In the genomic region with DNA sequence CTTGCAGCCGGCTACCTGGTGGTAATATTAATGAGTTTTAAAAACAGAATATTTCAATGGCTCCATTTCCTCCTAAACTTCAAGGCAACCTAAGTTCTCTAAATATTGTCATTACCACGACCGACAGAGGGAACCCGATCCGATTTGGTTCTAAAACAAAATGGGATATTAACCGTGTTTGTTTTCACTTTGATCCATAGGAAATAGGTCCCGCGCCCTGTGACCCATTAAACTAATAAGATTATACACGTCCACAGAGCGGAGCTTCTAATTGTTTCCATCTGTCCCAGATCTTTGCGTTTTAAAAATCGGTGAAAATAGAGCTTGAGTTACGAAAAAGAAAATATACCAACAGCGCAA, we compare ENCODE assay signal across 10 mouse cellular contexts.
DNase-seq lines count a peak whose midpoint lies in the region; ATAC-seq and TF ChIP-seq lines count a peak whose summit lies in the region.
"Had no signal": no experiment of that assay in that cellular context is flagged by ENCODE, and none has a peak within 500 bp of the region (broad histone marks: within the 10 kb centered on the region; RNA-seq: fewer than 3 reads in every experiment).

No protein-coding gene starts in this region.

- no peak; a peak in 1 of 4 replicates for TF ChIP-seq CTCF in CH12.LX (conservative IDR thresholded peaks at IDR 0.05 in 1 of 2, IDR thresholded peaks at IDR 0.05 in 1 of 2; ENCODE audit: low read depth in 2 of 2, low read length in 2 of 2)

- H3K9me3 ChIP-seq in heart, embryonic 12.5 days (replicated peaks) = no peaks in the 10 kb centered on the region
- no peaks in the 10 kb centered on the region for H3K9me3 ChIP-seq in CH12.LX (replicated peaks; ENCODE audit: low read length)
- no peaks in the 10 kb centered on the region for H3K9me3 ChIP-seq in forebrain, embryonic 13.5 days (replicated peaks)
- H3K9me3 ChIP-seq in limb, embryonic 15.5 days = no peaks in the 10 kb centered on the region

- H3K4me2 ChIP-seq in heart, embryonic 12.5 days = peak overlapping the region; percentile 75
- H3K4me2 ChIP-seq in CH12.LX (ENCODE audit: insufficient read depth, low read depth, poor library complexity, severe bottlenecking) = peak overlapping the region; percentile 40; the same call in 1 of the 2 replicates
- H3K4me2 ChIP-seq in forebrain, embryonic 13.5 days = peak overlapping the region; percentile 49
- peak overlapping the region; percentile 59 for H3K4me2 ChIP-seq in limb, embryonic 15.5 days

- H3K4me3 ChIP-seq in heart, embryonic 12.5 days = peak overlapping the region; percentile 50
- peak overlapping the region; percentile 49 to 67 (median 56) for H3K4me3 ChIP-seq in CH12.LX (replicated peaks in 1 of 3; ENCODE audit: low read depth in 2 of 3, low read length in 2 of 3, poor library complexity in 1 of 3)
- peak overlapping the region; percentile 12; the same call in 1 of the 2 replicates for H3K4me3 ChIP-seq in forebrain, embryonic 13.5 days
- H3K4me3 ChIP-seq in limb, embryonic 15.5 days = peak overlapping the region; percentile 42

- dilution Hi-C loops in CH12.LX (cut with MboI; ENCODE audit: extremely low pct_ligation_motif_present, extremely low pct_unique_long_range_greater_than_20kb, low sequenced_read_pairs) = no loop called here

- H3K9ac ChIP-seq in heart, embryonic 12.5 days = no peak overlapping the region
- H3K9ac ChIP-seq in CH12.LX (ENCODE audit: insufficient read depth, low read depth) = peak overlapping the region; percentile 58
- H3K9ac ChIP-seq in forebrain, embryonic 13.5 days = no peak overlapping the region
- H3K9ac ChIP-seq in limb, embryonic 15.5 days = no peak overlapping the region

- H3K4me1 ChIP-seq in heart, embryonic 12.5 days (replicated peaks) = peaks cover 13% of the 10 kb centered on the region
- H3K4me1 ChIP-seq in CH12.LX (ENCODE audit: control insufficient read depth in 1 of 2, insufficient read depth in 2 of 2) = peaks cover 0 to 13% of the 10 kb centered on the region in 2 experiments; a peak in 2 of 4 replicates
- peaks cover 18% of the 10 kb centered on the region; the same call in 1 of the 2 replicates for H3K4me1 ChIP-seq in forebrain, embryonic 13.5 days
- peaks cover 16% of the 10 kb centered on the region for H3K4me1 ChIP-seq in limb, embryonic 15.5 days

- no peak overlapping the region for H3K27ac ChIP-seq in heart, embryonic 12.5 days (ENCODE audit: poor library complexity, severe bottlenecking)
- no peak overlapping the region for H3K27ac ChIP-seq in CH12.LX (ENCODE audit: insufficient read depth, low read depth)
- no peak overlapping the region for H3K27ac ChIP-seq in forebrain, embryonic 13.5 days
- no peak overlapping the region for H3K27ac ChIP-seq in limb, embryonic 15.5 days

- 1% methylated on average over 14 of the region's 14 CpGs for WGBS in heart, embryonic 12.5 days
- WGBS in forebrain, embryonic 13.5 days = 3% methylated on average over 14 of the region's 14 CpGs
- 2% methylated on average over 14 of the region's 14 CpGs for WGBS in limb, embryonic 15.5 days

- TF ChIP-seq RAD21 in CH12.LX (IDR thresholded peaks at IDR 0.05; ENCODE audit: low read depth, low read length) = no peak

- ATAC-seq in heart, embryonic 12.5 days (ENCODE audit: insufficient number of reproducible peaks, low FRiP score) = no peak
- no peak for ATAC-seq in forebrain, embryonic 13.5 days
- no peak for ATAC-seq in limb, embryonic 15.5 days (ENCODE audit: insufficient number of reproducible peaks, low FRiP score, low TSS enrichment, low read depth)

- no peaks in the 10 kb centered on the region for H3K36me3 ChIP-seq in heart, embryonic 12.5 days
- H3K36me3 ChIP-seq in CH12.LX (replicated peaks in 1 of 2; ENCODE audit: control insufficient read depth in 1 of 2, insufficient read depth in 1 of 2, low read length in 1 of 2) = no peaks in the 10 kb centered on the region
- H3K36me3 ChIP-seq in forebrain, embryonic 13.5 days (ENCODE audit: poor library complexity, severe bottlenecking) = no peaks in the 10 kb centered on the region
- no peaks in the 10 kb centered on the region for H3K36me3 ChIP-seq in limb, embryonic 15.5 days

- in situ Hi-C loops in CH12.LX (cut with MboI; ENCODE audit: low pct_ligation_motif_present, low pct_unique_long_range_greater_than_20kb, low sequenced_read_pairs) = loop anchor here (10.0 kb wide), 1 partner anchor 493 kb away; no protein-coding TSS in a partner anchor

- DNase-seq in heart, postnatal 4 days = no peak
- no peak for DNase-seq in CH12.LX (ENCODE audit: extremely low read depth)
- DNase-seq in retina, postnatal 1 day = no peak
- no peak for DNase-seq in cerebellum, adult 9-11 months
- no peak for DNase-seq in cerebellum, adult 18-20 months
- DNase-seq: cerebellum, adult 11-12 months; right cerebral cortex, adult 18-20 months had no signal

- H3K79me2 ChIP-seq in CH12.LX (replicated peaks; ENCODE audit: control insufficient read depth, extremely low read depth, insufficient read depth, poor library complexity, severe bottlenecking) = no peaks in the 10 kb centered on the region

- peaks cover 29% of the 10 kb centered on the region for H3K27me3 ChIP-seq in heart, embryonic 12.5 days (replicated peaks)
- H3K27me3 ChIP-seq in CH12.LX (replicated peaks) = peaks cover 31% of the 10 kb centered on the region
- peaks cover 87% of the 10 kb centered on the region for H3K27me3 ChIP-seq in forebrain, embryonic 13.5 days
- H3K27me3 ChIP-seq in limb, embryonic 15.5 days = peaks cover 24% of the 10 kb centered on the region; the same call in 1 of the 2 replicates

- no peak for TF ChIP-seq POLR2A in CH12.LX (IDR thresholded peaks at IDR 0.05; ENCODE audit: low read depth, low read length)

- no peak for TF ChIP-seq EP300 in CH12.LX (IDR thresholded peaks at IDR 0.05; ENCODE audit: low read length)

TF ChIP-seq in CH12.LX, 34 proteins besides CTCF, POLR2A, EP300 and RAD21:
- TF ChIP-seq SIN3A (IDR thresholded peaks at IDR 0.05; ENCODE audit: low read length) (peak; percentile 35; the same call in 1 of the 2 replicates), MAZ (IDR thresholded peaks at IDR 0.05; ENCODE audit: low read depth, low read length) (no peak)
